Mouse (Mus musculus) layer of hippocampus, postnatal 25 days (tissue): ENCODE measurements around the gene Chuk. TPM values are rescaled to one million over a fixed set of nuclear protein-coding genes. Genes with fewer than 3 reads are reported as not detected.

Experiments
- DNase-seq, 2 experiments: peaks; one replicate each; pipeline ENCODE4 v3.0.0; 2022; ENCODE audit warnings: mixed read lengths in 2 of 2, low spot score in 1 of 2; ENCODE audit errors: extremely low spot score in 1 of 2
- total RNA-seq, 2 experiments: library from RNA; stranded (reverse); gene quantifications; 2 replicates each; pipeline ENCODE4 v1.2.3; 2021

The Chuk gene
- total RNA-seq, 2 experiments from 2014 or later, result 32.2 to 49.4 TPM

DNA sequence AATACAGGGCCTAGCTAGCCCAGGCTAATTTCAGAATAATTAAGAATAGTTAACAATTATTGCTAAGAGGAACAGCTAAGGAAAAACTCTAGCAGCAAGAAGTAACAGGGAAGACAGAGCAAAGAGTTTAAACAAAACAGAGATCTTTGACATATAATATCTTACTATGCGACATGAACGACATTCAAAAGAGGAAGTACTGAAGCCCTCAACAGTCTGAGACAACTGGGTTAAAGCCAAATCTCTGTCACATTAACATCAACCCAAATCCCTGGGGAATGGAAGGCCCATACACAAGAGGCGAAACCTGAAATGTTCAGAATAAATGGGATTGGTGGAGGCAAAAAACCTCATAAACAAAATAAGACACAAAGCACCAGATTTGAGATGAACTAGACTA is 61.4 kb downstream of the Chuk start:
- DNase-seq, result no peak

DNA sequence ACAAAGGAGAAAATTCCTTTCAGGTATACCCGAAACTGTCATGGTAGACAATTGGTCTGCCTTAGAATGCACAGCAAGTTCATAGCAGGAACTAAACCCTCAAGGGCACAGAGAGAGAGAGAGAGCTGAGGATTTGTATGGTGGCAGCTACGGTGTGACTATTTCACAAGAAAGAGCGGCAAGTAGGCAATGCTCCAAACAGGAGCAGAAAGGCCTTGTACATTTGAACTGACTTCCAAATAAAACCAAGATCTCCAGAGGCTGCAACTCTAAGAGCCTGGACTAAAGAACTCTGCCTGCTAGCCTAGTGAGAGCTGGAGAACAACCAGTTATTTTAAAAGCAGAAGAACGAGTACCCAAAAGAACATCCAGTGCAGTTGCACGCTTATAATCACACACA is 65.2 kb downstream of the Chuk start:
- DNase-seq, result no peak

DNA sequence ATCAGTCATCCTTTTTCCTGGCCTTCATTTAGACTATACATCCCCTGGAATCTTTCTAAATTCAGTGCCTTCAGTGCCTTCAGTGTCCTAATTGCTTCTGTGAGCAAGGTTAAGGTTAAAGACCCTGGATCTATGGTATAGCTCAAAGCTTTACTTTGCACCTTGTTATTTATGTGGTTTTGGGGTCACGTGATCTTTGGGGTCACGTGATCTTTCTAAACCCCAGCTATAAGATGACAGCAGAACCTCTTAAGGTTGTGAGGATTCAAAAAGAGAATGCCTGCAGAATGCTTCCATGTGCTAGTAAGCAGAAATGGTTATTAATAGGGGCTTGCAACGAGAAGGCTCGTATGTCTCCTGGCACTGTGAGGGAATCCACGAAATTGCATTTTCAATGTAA is 73.9 kb downstream of the Chuk start:
- no peak for DNase-seq

DNA sequence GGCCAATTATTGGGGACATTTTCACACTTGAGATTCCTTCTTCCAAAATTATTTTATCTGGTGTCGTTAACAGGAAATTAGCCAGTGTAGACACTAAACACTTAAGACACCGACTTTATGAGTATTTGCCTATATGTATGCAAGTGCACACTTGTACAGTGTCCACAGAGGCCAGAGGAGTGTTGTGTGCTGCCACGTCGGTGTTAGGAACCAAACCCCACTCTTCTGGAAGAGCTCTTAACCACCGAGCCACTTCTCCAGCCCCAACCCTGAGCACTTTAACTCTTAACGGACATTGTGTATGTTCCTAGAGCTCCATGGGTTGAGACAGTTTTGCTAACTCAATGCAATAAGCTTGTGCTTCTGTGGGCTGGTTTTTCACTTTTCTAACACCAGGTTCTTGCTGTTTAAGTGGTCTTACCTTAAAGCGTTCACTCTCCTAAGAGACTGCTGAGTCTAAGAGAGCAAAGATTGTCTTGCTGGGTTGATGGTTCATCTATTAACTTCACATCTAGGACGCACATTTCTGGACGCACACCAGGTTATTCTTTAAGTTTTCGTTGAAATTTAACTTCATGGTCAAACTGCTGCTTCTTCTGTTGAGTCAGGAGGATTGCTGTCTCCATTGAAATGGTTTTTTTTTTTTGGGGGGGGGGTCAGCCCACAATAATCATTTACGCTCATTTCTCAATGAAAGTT is 75.1 kb downstream of the Chuk start:
- DNase-seq, result no peak

GRCm38 (mm10) chr19:44030024-44030423 is 77.3 kb downstream of the Chuk start:
- no peak for DNase-seq

DNA sequence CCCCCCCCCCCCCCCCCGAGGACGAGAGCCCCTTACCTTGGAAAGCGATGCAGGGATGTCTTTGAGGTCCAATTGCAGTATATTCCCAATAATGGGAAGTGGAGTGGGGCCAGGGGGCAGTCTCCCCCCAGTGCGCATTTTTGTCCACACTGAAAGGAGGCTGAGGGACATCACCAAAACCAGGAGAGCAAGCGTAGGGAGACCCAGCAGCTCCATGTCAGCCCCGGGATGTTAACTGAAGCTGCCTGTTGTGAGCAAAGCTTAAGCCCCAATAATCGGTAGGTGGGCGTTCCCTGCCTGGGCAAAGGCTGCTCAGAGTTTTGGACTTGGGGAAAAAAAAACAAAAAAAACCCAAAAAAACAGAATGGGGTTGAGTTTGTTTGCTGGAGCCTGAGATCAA is 78.3 kb downstream of the Chuk start, which contains the start of gene Cyp2c23:
Gene Cyp2c23, minus strand, starts transcription at position 237 of the 400 bp plus-strand sequence.
- DNase-seq, result no peak

GRCm38 (mm10) chr19:44026956-44027530 is 80.2 kb downstream of the Chuk start:
- DNase-seq, result no peak

- DNase-seq, result no peak
Observed at GRCm38 (mm10) chr19:44024921-44025585, 82.2 kb downstream of the Chuk start.

Other genes starting within 250 kb of the Chuk start
- 1 to 10 TPM; 8.7 to 9.7 TPM for gene Dnmbp, start 167.3 kb downstream of the Chuk start, total RNA-seq
- gene Cpn1, start 120.9 kb downstream of the Chuk start, total RNA-seq, result under 1 TPM in 1 of 2 experiments, not detected in 1; 0.15 TPM
- gene Cyp2c23, start 78.3 kb downstream of the Chuk start, total RNA-seq, result not detected
- 10 to 100 TPM; 17.6 to 19.7 TPM for gene Erlin1, start 37.7 kb downstream of the Chuk start, total RNA-seq
- gene Cwf19l1, start 28.4 kb upstream of the Chuk start, total RNA-seq, result 10 to 100 TPM; 16.6 to 18.9 TPM
- gene Bloc1s2, start 39.0 kb upstream of the Chuk start, total RNA-seq, result 10 to 100 TPM; 60.2 to 62.3 TPM
- under 1 TPM; 0.09 to 0.25 TPM for gene Pkd2l1, start 85.0 kb upstream of the Chuk start, total RNA-seq
- 1 to 10 TPM; 1.1 to 1.6 TPM for gene Scd3, start 95.8 kb upstream of the Chuk start, total RNA-seq
- 100 to 1,000 TPM; 642 to 712 TPM for gene Scd2, start 186.2 kb upstream of the Chuk start, total RNA-seq
- 1 to 10 TPM; 2.8 to 2.9 TPM for gene Scd4, start 225.6 kb upstream of the Chuk start, total RNA-seq